Mouse (Mus musculus): ENCODE results near the gene Spsb1.

Gene Spsb1

DNA sequence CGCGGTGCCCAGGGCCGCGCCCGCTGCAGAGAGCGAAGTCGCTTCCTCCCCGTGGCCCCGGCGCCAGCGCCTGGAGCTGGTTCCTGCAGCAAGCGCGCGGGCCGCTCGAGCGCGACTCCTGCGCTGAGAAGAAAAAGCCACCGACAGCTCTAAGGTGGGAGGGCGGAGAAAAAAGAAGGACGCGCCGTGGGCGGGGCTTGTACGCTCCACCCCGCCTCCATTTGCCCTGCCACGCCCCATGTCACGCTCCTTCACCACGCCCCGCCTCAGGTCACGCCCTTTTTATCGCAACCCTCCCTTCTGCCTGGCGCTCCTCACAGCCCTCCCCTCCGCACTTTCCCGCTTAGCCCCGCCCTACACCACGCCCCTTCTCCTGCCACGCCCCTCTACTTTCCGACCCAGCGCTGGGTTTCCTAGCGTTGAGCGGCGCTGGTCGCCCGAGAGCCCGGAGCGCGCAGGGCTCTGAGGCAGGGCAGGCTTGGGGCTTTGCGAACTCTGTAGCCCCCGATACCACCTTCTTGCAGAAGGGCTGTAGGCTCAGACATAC is at the start of gene Spsb1:
Gene Spsb1 (minus strand): TSS at position 151 of the 547 bp plus-strand sequence.
- DNase-seq = peak; percentile 96

DNA sequence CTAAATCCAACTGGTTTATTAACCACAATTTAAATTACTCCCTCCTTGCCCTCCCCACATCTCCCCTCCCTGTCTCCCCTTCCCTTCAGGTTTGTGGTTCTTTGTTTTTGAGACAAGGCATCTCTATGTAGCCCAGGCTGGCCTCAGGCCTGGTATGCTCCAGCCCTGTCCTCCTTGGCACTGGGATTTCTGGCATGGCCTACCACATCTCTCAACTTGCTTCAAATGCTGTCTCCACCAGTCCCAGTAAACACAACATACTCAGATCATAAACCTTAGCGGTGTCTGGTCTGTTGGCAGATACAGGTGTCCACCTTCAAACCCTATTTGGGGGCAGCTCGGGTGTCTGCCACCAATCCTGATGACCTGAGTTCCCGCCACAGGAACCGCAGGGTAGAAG is 48.8 kb upstream of the Spsb1 start:
- DNase-seq = no peak

DNA sequence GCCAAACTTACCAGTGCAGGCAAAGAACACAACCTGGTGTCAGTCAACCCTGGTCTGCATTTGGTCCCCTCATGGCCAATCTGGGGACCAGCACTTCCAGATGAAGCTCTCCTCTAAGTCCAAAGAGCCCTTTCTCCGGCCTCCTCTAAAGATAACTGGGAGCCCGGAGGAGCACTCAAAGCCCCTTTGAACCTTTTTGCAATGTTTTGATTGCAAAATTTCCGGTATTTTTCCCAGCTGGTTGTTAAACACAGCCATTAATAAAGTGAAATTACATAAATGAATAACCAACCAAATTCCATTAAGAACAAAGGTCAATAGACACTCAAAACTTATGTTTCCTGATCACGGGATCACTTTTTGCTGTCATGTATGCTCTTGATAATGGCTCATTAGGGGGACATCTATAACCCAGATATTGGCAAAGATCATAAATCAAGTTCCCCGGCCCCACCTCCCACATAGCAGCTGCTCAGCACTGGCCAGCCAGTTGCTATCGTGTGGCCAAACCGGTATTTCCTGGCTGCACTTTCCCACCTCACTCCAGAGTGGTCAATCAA is 48.3 kb upstream of the Spsb1 start:
- DNase-seq = peak; percentile 80

DNA sequence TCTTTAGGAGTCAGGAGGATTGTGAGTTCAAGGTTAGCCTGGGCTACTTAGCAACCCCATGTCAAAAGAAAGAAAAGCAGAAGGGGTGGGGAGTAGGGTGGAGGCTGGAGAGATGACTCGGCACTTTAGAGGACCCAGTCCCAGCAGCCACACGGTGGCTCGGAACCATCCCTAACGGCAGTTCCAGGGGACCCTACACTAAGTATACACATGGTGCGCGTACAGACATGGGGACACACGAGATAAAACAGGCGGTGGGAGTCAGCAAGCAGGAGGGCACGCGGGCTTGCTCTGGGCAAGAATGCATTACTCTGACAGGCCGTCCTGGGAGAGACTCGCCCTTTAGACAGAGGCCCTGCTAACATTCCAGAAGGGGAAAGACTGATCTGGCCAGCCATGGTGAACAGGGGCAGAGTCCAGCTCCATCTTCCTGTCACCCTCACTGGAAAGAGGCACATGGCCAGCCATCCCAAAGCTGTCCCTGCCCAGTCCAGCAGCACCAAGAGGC is 47.2 kb upstream of the Spsb1 start:
- DNase-seq = peak; percentile 87

- DNase-seq = peak; percentile 31
Measured at GRCm38 (mm10) chr4:150001221-150001860, 46.5 kb upstream of the Spsb1 start.

- peak; percentile 34 for DNase-seq
Measured at GRCm38 (mm10) chr4:149999931-150000555, 45.2 kb upstream of the Spsb1 start.

GRCm38 (mm10) chr4:149999510-149999900 is 44.7 kb upstream of the Spsb1 start:
- DNase-seq = peak; percentile 79

GRCm38 (mm10) chr4:149998786-149999509 is 44.1 kb upstream of the Spsb1 start:
- DNase-seq = peak; percentile 81

- no peak for DNase-seq
Measured at GRCm38 (mm10) chr4:149997999-149998398, 43.2 kb upstream of the Spsb1 start.

- peak; percentile 23 for DNase-seq
Measured at GRCm38 (mm10) chr4:149996440-149996839, 41.6 kb upstream of the Spsb1 start.

DNA sequence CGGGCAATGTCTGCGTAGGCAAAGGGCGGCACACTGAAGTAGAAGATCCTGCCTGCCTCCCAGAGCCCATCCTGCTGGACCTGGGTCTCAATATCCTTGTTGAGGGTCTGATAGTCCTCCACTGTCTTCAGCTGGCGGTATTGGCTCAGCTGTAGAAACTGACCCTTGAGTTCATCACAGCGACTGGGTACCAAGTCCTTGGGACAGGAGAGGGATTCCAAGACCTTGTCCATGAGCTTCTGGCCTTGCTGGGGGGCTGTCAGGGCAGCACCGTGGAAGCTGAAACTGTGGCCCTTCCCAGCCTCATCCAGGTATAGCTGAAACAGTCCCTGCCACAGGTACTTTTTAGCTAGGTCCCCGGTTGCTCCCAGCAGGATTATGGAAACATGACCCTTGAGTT is 41.1 kb upstream of the Spsb1 start:
- DNase-seq = no peak

DNA sequence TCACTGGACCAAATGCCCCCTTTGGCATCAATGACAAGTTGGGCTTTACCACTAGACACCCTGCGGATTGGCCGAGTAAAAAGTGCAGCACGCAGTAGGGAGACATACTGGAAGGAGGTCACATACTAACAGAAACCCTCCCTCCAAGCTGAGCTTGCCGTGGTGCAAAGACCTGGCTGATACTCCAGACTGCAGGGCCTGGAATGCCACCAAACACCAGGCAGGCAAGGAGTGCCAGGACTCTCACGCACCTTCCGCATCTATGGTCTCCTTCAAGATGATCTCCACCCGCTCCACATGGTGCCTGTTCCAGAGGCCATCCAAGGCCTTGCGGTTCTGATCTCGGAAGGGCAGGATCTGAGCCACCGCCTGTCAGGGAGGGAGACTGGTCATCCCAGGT is 39.4 kb upstream of the Spsb1 start:
- DNase-seq = no peak

- no peak for DNase-seq
Measured at GRCm38 (mm10) chr4:149992670-149993032, 37.8 kb upstream of the Spsb1 start.

DNA sequence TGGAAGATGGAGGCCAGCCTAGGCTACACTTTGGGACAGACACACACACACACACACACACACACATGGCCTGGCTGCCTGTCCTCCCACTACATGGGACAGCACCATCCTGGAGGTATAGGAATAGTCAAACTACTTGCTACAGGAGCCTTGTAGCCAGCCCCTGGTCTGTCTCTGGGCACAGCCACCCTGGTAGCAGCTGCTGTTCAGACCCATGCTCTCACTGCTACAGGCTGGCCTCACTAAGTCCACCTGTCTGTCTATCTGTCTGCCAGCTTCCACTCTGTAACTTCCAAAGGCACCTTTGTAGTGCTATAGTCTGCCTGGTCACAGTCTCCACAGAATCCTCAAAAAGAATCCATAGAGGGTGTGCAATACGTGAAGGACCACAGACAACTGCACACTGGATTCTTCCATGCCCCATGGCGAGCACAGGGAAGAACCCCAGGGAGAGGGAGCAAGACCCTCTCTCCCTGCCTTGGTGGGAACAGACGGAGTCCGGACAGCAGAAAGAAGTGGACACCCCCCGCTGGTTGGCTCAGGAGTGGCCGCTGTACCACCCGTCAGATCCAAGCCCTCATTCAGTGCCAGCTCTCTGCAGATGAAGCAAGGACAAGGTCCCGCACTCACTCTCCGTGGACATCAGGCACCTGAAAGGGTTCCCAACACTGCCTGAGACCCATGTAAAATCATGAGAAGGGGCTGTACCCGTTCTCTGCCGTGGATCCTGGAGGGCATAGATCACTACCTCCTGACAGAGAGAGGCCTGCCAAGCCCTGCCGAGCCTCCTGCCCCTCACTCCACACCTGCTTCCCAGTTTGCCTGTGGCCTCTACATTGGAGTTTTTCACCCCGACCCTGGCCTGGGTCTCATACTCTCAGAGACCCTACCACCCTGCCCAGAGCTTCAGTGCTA is 37.2 kb upstream of the Spsb1 start:
- no peak for DNase-seq

- DNase-seq = peak; percentile 72
Measured at GRCm38 (mm10) chr4:149990954-149991633, 36.3 kb upstream of the Spsb1 start.

DNA sequence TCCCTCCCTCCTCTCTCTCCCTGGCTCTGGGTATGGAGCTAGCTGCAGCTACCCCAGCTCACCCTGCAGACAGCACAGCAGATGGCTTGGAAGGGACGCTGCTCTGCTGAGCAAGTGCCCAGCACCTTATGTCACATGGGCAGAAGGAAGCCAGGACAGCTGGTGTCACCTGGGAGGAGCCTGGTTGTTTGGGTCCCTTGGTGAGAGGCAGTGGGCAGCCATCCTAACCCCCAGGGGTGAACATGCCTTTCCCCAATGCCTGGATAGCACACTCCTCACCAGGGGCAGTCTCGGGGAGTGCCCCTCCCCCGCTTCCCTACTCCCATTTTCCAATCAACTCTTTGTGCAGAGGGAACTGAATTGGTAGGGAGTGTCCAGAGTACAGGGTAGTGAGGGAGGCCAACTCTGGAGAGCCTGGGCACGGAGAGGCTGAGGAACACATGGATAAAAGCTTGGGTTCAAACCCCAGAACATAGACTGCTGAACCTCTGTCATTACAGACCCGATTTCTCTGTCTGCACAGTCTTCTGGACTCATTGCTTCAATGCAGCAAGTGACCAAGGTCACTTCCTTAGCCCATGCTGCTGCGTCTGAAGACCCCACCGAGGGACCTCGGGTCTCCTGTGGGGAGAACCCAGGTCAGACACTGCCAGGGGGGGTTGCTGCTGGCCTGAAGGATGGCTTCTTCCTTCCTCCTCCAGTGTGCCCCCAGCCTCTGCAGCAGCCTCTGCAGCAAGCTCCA is 35.5 kb upstream of the Spsb1 start:
- DNase-seq = no peak

GRCm38 (mm10) chr4:149988931-149989556 is 34.2 kb upstream of the Spsb1 start:
- DNase-seq = peak; percentile 90

DNA sequence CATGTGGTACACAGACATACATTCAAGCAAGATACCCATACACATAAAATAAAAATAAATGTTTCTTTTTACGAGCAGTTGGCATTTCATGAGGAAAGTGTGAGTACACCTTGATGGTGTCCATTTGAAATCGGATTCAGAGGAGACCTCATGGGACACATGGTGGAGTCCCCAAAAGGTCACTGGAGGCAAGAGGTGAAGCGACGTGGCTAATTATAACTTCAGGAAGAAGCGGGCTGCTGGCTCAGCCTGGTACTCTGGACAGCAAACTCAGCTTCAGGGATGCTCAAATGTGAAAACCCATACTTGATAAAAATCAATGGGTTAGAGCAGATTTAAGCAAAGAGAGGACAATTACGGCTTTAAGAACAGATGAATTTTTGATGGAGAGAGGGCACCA is 33.5 kb upstream of the Spsb1 start:
- no peak for DNase-seq

- DNase-seq = no peak
Measured at GRCm38 (mm10) chr4:149986671-149987417, 32.0 kb upstream of the Spsb1 start.
